Mouse (Mus musculus) G1E (cell line): Measurements from ENCODE around the gene Pitpna. TPM values are rescaled to one million over a fixed set of nuclear protein-coding genes. Genes with fewer than 3 reads are reported as not detected.

ENCODE experiments used
- ATAC-seq: 2 replicates; pipeline ENCODE4 v1.8.0; 2016; ENCODE audit warnings: mild to moderate bottlenecking; ENCODE audit not compliant: insufficient number of reproducible peaks, poor library complexity, low FRiP score, severe bottlenecking; ENCODE audit errors: extremely low read depth
- DNase-seq: peaks from one replicate; pipeline ENCODE4 v3.0.0; 2012; ENCODE audit warnings: low spot score
- H3K27me3 ChIP-seq: 2 replicates; pipeline ENCODE4 v1.6.1; 2012; ENCODE audit warnings: mild to moderate bottlenecking, low read length, inconsistent platforms; ENCODE audit not compliant: insufficient read depth
- H3K36me3 ChIP-seq: replicated peaks from 2 replicates; pipeline ENCODE3; 2012; ENCODE audit warnings: mild to moderate bottlenecking, inconsistent platforms
- H3K4me1 ChIP-seq: 2 replicates; pipeline ENCODE4 v1.6.1; 2012; ENCODE audit warnings: low read depth, low read length, inconsistent platforms, mixed read lengths; ENCODE audit not compliant: insufficient read depth
- H3K4me3 ChIP-seq: 2 replicates; pipeline ENCODE4 v1.5.1; 2012; ENCODE audit warnings: low read depth, mild to moderate bottlenecking, inconsistent platforms, low read length, moderate library complexity, mixed read lengths
- H3K9me3 ChIP-seq: replicated peaks from 2 replicates; pipeline ENCODE4 v1.6.1; 2012; ENCODE audit warnings: inconsistent platforms
- CTCF ChIP-seq: IDR thresholded peaks from 2 replicates; pipeline ENCODE4 v1.5.1; 2012; ENCODE audit warnings: low read depth, low read length, inconsistent platforms, mixed read lengths
- GATA1 ChIP-seq: IDR thresholded peaks from 2 replicates; pipeline ENCODE4 v1.6.1; 2012; ENCODE audit warnings: borderline replicate concordance, low read length, inconsistent platforms, mixed read lengths
- GATA2 ChIP-seq: IDR thresholded peaks from 2 replicates; pipeline ENCODE4 v1.6.1; 2012; ENCODE audit warnings: low read depth, low read length, inconsistent platforms, borderline replicate concordance
- POLR2AphosphoS5 ChIP-seq: IDR thresholded peaks from 2 replicates; pipeline ENCODE4 v1.6.1; 2012; ENCODE audit warnings: low read depth, low read length, inconsistent platforms; ENCODE audit not compliant: insufficient replicate concordance
- TAL1 ChIP-seq: conservative IDR thresholded peaks from 2 replicates; pipeline ENCODE4 v1.6.1; 2012; ENCODE audit warnings: low read depth, low read length, inconsistent platforms, mixed read lengths
- polyA plus RNA-seq: library from polyadenylated mRNA; stranded (reverse); fragments of >175 nt; gene quantifications from 2 replicates; pipeline ENCODE4 v1.2.3, GENCODE M21; 2012
- total RNA-seq, 2 experiments: library from RNA; stranded (forward) in 1 of 2; stranded (reverse) in 1 of 2; fragments of 200-1000 nt in 1 of 2; fragments of >200 nt in 1 of 2; fragmentation: Nextera tagmentation in 1 of 2; gene quantifications; 2 replicates each; pipeline ENCODE4 v1.2.3; 2014 to 2017

Gene Pitpna
- total and polyA plus RNA-seq, 3 experiments: 24.5 to 97.5 (median 43.2) TPM

GRCm38 (mm10) chr11:75563851-75564548, 23.9 kb upstream of the Pitpna start:
- H3K27me3 ChIP-seq: no peaks in the 10 kb centered on the region
- H3K9me3 ChIP-seq: no peaks in the 10 kb centered on the region
- no peak for DNase-seq
- peaks cover 26% of the 10 kb centered on the region for H3K4me1 ChIP-seq
- no peak overlapping the region for H3K4me3 ChIP-seq
- no peak for TF ChIP-seq TAL1
- H3K36me3 ChIP-seq: peaks cover 78% of the 10 kb centered on the region
- ATAC-seq: no peak

GRCm38 (mm10) chr11:75565849-75566248, 22.0 kb upstream of the Pitpna start:
- peaks cover 29% of the 10 kb centered on the region for H3K4me1 ChIP-seq

GRCm38 (mm10) chr11:75566276-75567196, 21.4 kb upstream of the Pitpna start:
- ATAC-seq (no peak), DNase-seq (no peak)
- Histone ChIP-seq H3K27me3 (peaks cover 2% of the 10 kb centered on the region; the same call in 1 of the 2 replicates), H3K4me3 (no peak overlapping the region), H3K4me1 (peaks cover 34% of the 10 kb centered on the region), H3K9me3 (no peaks in the 10 kb centered on the region), H3K36me3 (peaks cover 81% of the 10 kb centered on the region)
- TF ChIP-seq POLR2AphosphoS5: no peak
- TF ChIP-seq GATA2: no peak

More at GRCm38 (mm10) chr11:75565849-75566248, 22.0 kb upstream of the Pitpna start:
- no peak for ATAC-seq
- no peak for DNase-seq
- Histone ChIP-seq H3K4me3 (no peak overlapping the region), H3K9me3 (no peaks in the 10 kb centered on the region), H3K36me3 (peaks cover 82% of the 10 kb centered on the region), H3K27me3 (no peaks in the 10 kb centered on the region)
- no peak for TF ChIP-seq POLR2AphosphoS5
- TF ChIP-seq GATA1: no peak
- no peak for TF ChIP-seq CTCF

- Histone ChIP-seq H3K4me1 (peaks cover 41% of the 10 kb centered on the region), H3K27me3 (peaks cover 4% of the 10 kb centered on the region; the same call in 1 of the 2 replicates), H3K36me3 (peaks cover 80% of the 10 kb centered on the region), H3K9me3 (no peaks in the 10 kb centered on the region), H3K4me3 (no peak overlapping the region)
- TF ChIP-seq GATA2: no peak
- no peak for TF ChIP-seq TAL1
- no peak for TF ChIP-seq POLR2AphosphoS5
- no peak for TF ChIP-seq CTCF
- no peak for TF ChIP-seq GATA1
- no peak for DNase-seq
- peak; percentile 15; the same call in 1 of the 2 replicates for ATAC-seq
Observed at GRCm38 (mm10) chr11:75567346-75568114, 20.4 kb upstream of the Pitpna start.

- no peak for DNase-seq
- ATAC-seq: no peak
- Histone ChIP-seq H3K4me1 (peaks cover 47% of the 10 kb centered on the region), H3K4me3 (no peak overlapping the region), H3K27me3 (peaks cover 4% of the 10 kb centered on the region; the same call in 1 of the 2 replicates), H3K36me3 (peaks cover 78% of the 10 kb centered on the region), H3K9me3 (no peaks in the 10 kb centered on the region)
- TF ChIP-seq CTCF (no peak), POLR2AphosphoS5 (no peak), GATA1 (no peak), TAL1 (no peak), GATA2 (no peak)
Observed at GRCm38 (mm10) chr11:75568115-75568511, 19.8 kb upstream of the Pitpna start.

- TF ChIP-seq POLR2AphosphoS5 (no peak), CTCF (no peak), GATA2 (no peak), GATA1 (no peak)
- peaks cover 70% of the 10 kb centered on the region for H3K36me3 ChIP-seq
- peaks cover 7% of the 10 kb centered on the region for H3K27me3 ChIP-seq
- ATAC-seq (no peak), DNase-seq (no peak)
- H3K4me1 ChIP-seq: peaks cover 50% of the 10 kb centered on the region
- no peaks in the 10 kb centered on the region for H3K9me3 ChIP-seq
- no peak overlapping the region for H3K4me3 ChIP-seq
Observed at GRCm38 (mm10) chr11:75568962-75569361, 18.9 kb upstream of the Pitpna start.
